Mouse (Mus musculus) MEL (cell line): ENCODE results near the gene Kcnn1. TPM values are rescaled to one million over a fixed set of nuclear protein-coding genes. Genes with fewer than 3 reads are reported as not detected.

ENCODE experiments used
- DNase-seq: peaks from one replicate; pipeline ENCODE4 v3.0.0; 2011; ENCODE audit warnings: low read depth, low spot score
- H3K27ac ChIP-seq: 2 replicates; pipeline ENCODE4 v1.5.1; 2012; ENCODE audit warnings: low read depth, mild to moderate bottlenecking, control low read depth, low read length, moderate library complexity; ENCODE audit not compliant: control insufficient read depth
- H3K27me3 ChIP-seq, 2 experiments: fragments of 150-350 bp in 1 of 2; sonication (generic) in 1 of 2; 2 replicates each; pipeline ENCODE4 v1.6.1; 2012; ENCODE audit warnings: low read length in 2 of 2, mild to moderate bottlenecking in 2 of 2, improper control_type of control experiment in 1 of 2, moderate library complexity in 1 of 2; ENCODE audit not compliant: insufficient read depth in 2 of 2, control insufficient read depth in 1 of 2
- H3K36me3 ChIP-seq, 2 experiments: 2 replicates each; pipeline ENCODE4 v1.6.1; 2012 to 2014; ENCODE audit warnings: low read length in 2 of 2, improper control_type of control experiment in 1 of 2, inconsistent platforms in 1 of 2, mild to moderate bottlenecking in 1 of 2; ENCODE audit not compliant: insufficient read depth in 2 of 2, control insufficient read depth in 1 of 2
- H3K4me1 ChIP-seq, 2 experiments: fragments of 150-350 bp in 1 of 2; sonication (generic) in 1 of 2; 2 replicates each; pipeline ENCODE4 v1.6.1; 2012; ENCODE audit warnings: low read length in 2 of 2, improper control_type of control experiment in 1 of 2, mild to moderate bottlenecking in 1 of 2; ENCODE audit not compliant: insufficient read depth in 2 of 2, control insufficient read depth in 1 of 2
- H3K4me3 ChIP-seq, 2 experiments: fragments of 150-350 bp in 1 of 2; sonication (generic) in 1 of 2; 2 replicates each; pipeline ENCODE4 v1.5.1; 2012; ENCODE audit warnings: low read depth in 2 of 2, low read length in 2 of 2, mild to moderate bottlenecking in 2 of 2, moderate library complexity in 2 of 2, control low read depth in 1 of 2, improper control_type of control experiment in 1 of 2; ENCODE audit not compliant: control insufficient read depth in 1 of 2, insufficient read depth in 1 of 2
- H3K79me2 ChIP-seq: 2 replicates; pipeline ENCODE4 v1.6.1; 2012; ENCODE audit warnings: mild to moderate bottlenecking, low read length, moderate library complexity; ENCODE audit not compliant: control insufficient read depth, poor library complexity, insufficient read depth
- H3K9ac ChIP-seq: 2 replicates; pipeline ENCODE4 v1.6.1; 2012; ENCODE audit warnings: low read depth, mild to moderate bottlenecking, control low read depth, low read length, moderate library complexity; ENCODE audit not compliant: control insufficient read depth, poor library complexity, severe bottlenecking
- H3K9me3 ChIP-seq: fragments of 150-350 bp; sonication (generic); replicated peaks from 2 replicates; pipeline ENCODE4 v1.6.1; 2012; ENCODE audit warnings: mild to moderate bottlenecking, low read length, improper control_type of control experiment, moderate library complexity; ENCODE audit not compliant: insufficient read depth
- BHLHE40 ChIP-seq: IDR thresholded peaks from 2 replicates; pipeline ENCODE4 v1.6.1; 2012; ENCODE audit warnings: low read depth, mild to moderate bottlenecking, inconsistent platforms, low read length, improper control_type of control experiment, borderline replicate concordance
- CHD1 ChIP-seq: IDR thresholded peaks from 2 replicates; pipeline ENCODE4 v1.6.1; 2012; ENCODE audit warnings: low read depth, mild to moderate bottlenecking, inconsistent platforms, low read length, improper control_type of control experiment
- CHD2 ChIP-seq: IDR thresholded peaks from 2 replicates; pipeline ENCODE4 v1.6.1; 2011; ENCODE audit warnings: low read length, improper control_type of control experiment
- E2F4 ChIP-seq: IDR thresholded peaks from 2 replicates; pipeline ENCODE4 v1.6.1; 2011; ENCODE audit warnings: low read depth, low read length, improper control_type of control experiment, borderline replicate concordance
- ELF1 ChIP-seq: IDR thresholded peaks from 2 replicates; pipeline ENCODE4 v1.6.1; 2014; ENCODE audit warnings: low read depth, mild to moderate bottlenecking, inconsistent platforms, low read length, improper control_type of control experiment, moderate library complexity
- EP300 ChIP-seq, 2 experiments: IDR thresholded peaks; 2 replicates each; pipeline ENCODE4 v1.6.1; 2011; ENCODE audit warnings: improper control_type of control experiment in 2 of 2, low read length in 2 of 2, low read depth in 1 of 2, mild to moderate bottlenecking in 1 of 2
- GATA1 ChIP-seq: IDR thresholded peaks from 2 replicates; pipeline ENCODE4 v1.6.1; 2011; ENCODE audit warnings: low read depth, low read length, improper control_type of control experiment
- HCFC1 ChIP-seq: IDR thresholded peaks from 2 replicates; pipeline ENCODE4 v1.6.1; 2012; ENCODE audit warnings: low read depth, mild to moderate bottlenecking, inconsistent platforms, low read length, improper control_type of control experiment, moderate library complexity
- MAFK ChIP-seq: IDR thresholded peaks from 2 replicates; pipeline ENCODE4 v1.6.1; 2011; ENCODE audit warnings: low read depth, mild to moderate bottlenecking, low read length, improper control_type of control experiment, borderline replicate concordance
- MAX ChIP-seq: IDR thresholded peaks from 2 replicates; pipeline ENCODE4 v1.6.1; 2011; ENCODE audit warnings: low read length, improper control_type of control experiment
- MAZ ChIP-seq: IDR thresholded peaks from 2 replicates; pipeline ENCODE4 v1.6.1; 2012; ENCODE audit warnings: low read depth, mild to moderate bottlenecking, inconsistent platforms, low read length, improper control_type of control experiment
- MEF2A ChIP-seq: IDR thresholded peaks from 2 replicates; pipeline ENCODE4 v1.6.1; 2014; ENCODE audit warnings: low read depth, mild to moderate bottlenecking, inconsistent platforms, low read length, improper control_type of control experiment; ENCODE audit not compliant: poor library complexity, insufficient replicate concordance, severe bottlenecking; ENCODE audit errors: extremely low read depth
- MXI1 ChIP-seq: IDR thresholded peaks from 2 replicates; pipeline ENCODE4 v1.6.1; 2011; ENCODE audit warnings: mild to moderate bottlenecking, low read depth, low read length, improper control_type of control experiment
- MYB ChIP-seq: IDR thresholded peaks from 2 replicates; pipeline ENCODE4 v1.6.1; 2011; ENCODE audit warnings: mild to moderate bottlenecking, low read depth, low read length, improper control_type of control experiment
- MYC ChIP-seq: IDR thresholded peaks from 2 replicates; pipeline ENCODE4 v1.6.1; 2011; ENCODE audit warnings: low read depth, mild to moderate bottlenecking, low read length, improper control_type of control experiment, moderate library complexity
- NRF1 ChIP-seq: IDR thresholded peaks from 2 replicates; pipeline ENCODE4 v1.6.1; 2014; ENCODE audit warnings: low read depth, mild to moderate bottlenecking, inconsistent platforms, low read length, improper control_type of control experiment, moderate library complexity; ENCODE audit not compliant: poor library complexity, insufficient read depth, severe bottlenecking
- POLR2A ChIP-seq, 2 experiments: IDR thresholded peaks; 2 replicates each; pipeline ENCODE4 v1.6.1; 2011 to 2012; ENCODE audit warnings: low read length in 2 of 2, mild to moderate bottlenecking in 2 of 2, control low read depth in 1 of 2, improper control_type of control experiment in 1 of 2, low read depth in 1 of 2, moderate library complexity in 1 of 2; ENCODE audit not compliant: control insufficient read depth in 1 of 2, insufficient read depth in 1 of 2, poor library complexity in 1 of 2
- POLR2AphosphoS5 ChIP-seq: IDR thresholded peaks from 2 replicates; pipeline ENCODE4 v1.6.1; 2012; ENCODE audit warnings: low read depth, borderline replicate concordance, mild to moderate bottlenecking, inconsistent platforms, low read length, moderate library complexity, mixed read lengths
- RCOR1 ChIP-seq: IDR thresholded peaks from 2 replicates; pipeline ENCODE4 v1.6.1; 2012; ENCODE audit warnings: low read depth, mild to moderate bottlenecking, inconsistent platforms, low read length, improper control_type of control experiment
- SMC3 ChIP-seq: IDR thresholded peaks from 2 replicates; pipeline ENCODE4 v1.6.1; 2011; ENCODE audit warnings: low read depth, low read length, improper control_type of control experiment
- TAL1 ChIP-seq: IDR thresholded peaks from 2 replicates; pipeline ENCODE4 v1.6.1; 2012; ENCODE audit warnings: mild to moderate bottlenecking, inconsistent platforms, low read length, moderate library complexity, mixed read lengths
- TCF12 ChIP-seq: IDR thresholded peaks from 2 replicates; pipeline ENCODE4 v1.6.1; 2014; ENCODE audit warnings: low read depth, mild to moderate bottlenecking, inconsistent platforms, low read length, improper control_type of control experiment, moderate library complexity
- UBTF ChIP-seq: IDR thresholded peaks from 2 replicates; pipeline ENCODE4 v1.6.1; 2012; ENCODE audit warnings: low read depth, mild to moderate bottlenecking, inconsistent platforms, low read length, improper control_type of control experiment, moderate library complexity, borderline replicate concordance; ENCODE audit not compliant: insufficient read depth
- USF1 ChIP-seq: IDR thresholded peaks from 2 replicates; pipeline ENCODE4 v1.6.1; 2014; ENCODE audit warnings: low read depth, mild to moderate bottlenecking, inconsistent platforms, low read length, improper control_type of control experiment, moderate library complexity
- ZKSCAN1 ChIP-seq: IDR thresholded peaks from 2 replicates; pipeline ENCODE4 v1.6.1; 2012; ENCODE audit warnings: low read depth, mild to moderate bottlenecking, inconsistent platforms, low read length, improper control_type of control experiment, moderate library complexity
- ZNF384 ChIP-seq: IDR thresholded peaks from 2 replicates; pipeline ENCODE4 v1.6.1; 2012; ENCODE audit warnings: low read depth, mild to moderate bottlenecking, inconsistent platforms, low read length, improper control_type of control experiment
- polyA plus RNA-seq, 2 experiments: library from polyadenylated mRNA; stranded (reverse) in 1 of 2; unstranded in 1 of 2; fragments of >175 nt in 1 of 2; fragments of >200 nt in 1 of 2; gene quantifications; 2 replicates each; pipeline versions ENCODE4 v1.2.1 to v1.2.4; 2012; ENCODE audit warnings: low replicate concordance in 2 of 2, low read depth in 1 of 2; ENCODE audit not compliant: insufficient read length in 2 of 2, insufficient read depth in 1 of 2, missing spikeins in 1 of 2
- total RNA-seq: library from RNA; depleted of rRNA; stranded (reverse); fragments of 300-350 nt; gene quantifications from 2 replicates; pipeline ENCODE4 v1.2.3, GENCODE M21; 2012

Gene Kcnn1
- total and polyA plus RNA-seq, 3 experiments: 8.9 to 10.7 TPM; not detected in 1

GRCm38 (mm10) chr8:70907518-70907917 lies 44.5 kb upstream of the Kcnn1 start:
- H3K4me3 ChIP-seq: no peak overlapping the region
- H3K9me3 ChIP-seq: no peaks in the 10 kb centered on the region
- H3K79me2 ChIP-seq: peaks cover 29% of the 10 kb centered on the region
- no peaks in the 10 kb centered on the region for H3K27me3 ChIP-seq
- peaks cover 0 to 32% of the 10 kb centered on the region in 2 experiments; a peak in 3 of 4 replicates for H3K4me1 ChIP-seq
- no peak overlapping the region for H3K27ac ChIP-seq
- no peak overlapping the region; the same call in 1 of the 2 replicates for H3K9ac ChIP-seq
- TF ChIP-seq MXI1: no peak
- TF ChIP-seq GATA1: peak; percentile 45; the same call in 1 of the 2 replicates
- peak; percentile 30; the same call in 1 of the 2 replicates for TF ChIP-seq TAL1
- TF ChIP-seq ELF1: no peak
- no peak for TF ChIP-seq UBTF
- peak; percentile 70; the same call in 1 of the 2 replicates for TF ChIP-seq MEF2A
- TF ChIP-seq NRF1: no peak
- TF ChIP-seq MYC: peak; percentile 53; the same call in 1 of the 2 replicates
- peak; percentile 40; the same call in 1 of the 2 replicates for TF ChIP-seq TCF12
- TF ChIP-seq BHLHE40: peak; percentile 25; the same call in 1 of the 2 replicates
- TF ChIP-seq EP300 (IDR thresholded peaks at IDR 0.05; ENCODE audit: low read depth in 1 of 2, low read length in 2 of 2): peak in 1 of 2 experiments; percentile 30; a peak in 1 of 4 replicates
- H3K36me3 ChIP-seq: peaks cover 0 to 16% of the 10 kb centered on the region in 2 experiments; a peak in 3 of 4 replicates
- DNase-seq: peak; percentile 30

GRCm38 (mm10) chr8:70905831-70906736 lies 43.0 kb upstream of the Kcnn1 start, which contains the start of gene Map1s:
TSS of gene Map1s (plus strand) at chr8:70905932.
- H3K4me1 ChIP-seq: peaks cover 0 to 32% of the 10 kb centered on the region in 2 experiments; a peak in 3 of 4 replicates
- H3K27ac ChIP-seq: peak within 1 kb of the TSS; percentile 88
- peaks cover 0 to 16% of the 10 kb centered on the region in 2 experiments; a peak in 2 of 4 replicates for H3K36me3 ChIP-seq
- H3K9ac ChIP-seq: peak within 1 kb of the TSS; percentile 92
- no peaks in the 10 kb centered on the region for H3K9me3 ChIP-seq
- H3K4me3 ChIP-seq: peak within 1 kb of the TSS; percentile 78 to 80
- DNase-seq: peak; percentile 90
- H3K27me3 ChIP-seq: no peaks in the 10 kb centered on the region
- peaks cover 29% of the 10 kb centered on the region for H3K79me2 ChIP-seq
- TF ChIP-seq USF1: peak; percentile 63
- TF ChIP-seq MYB: no peak
- TF ChIP-seq SMC3: no peak
- peak; percentile 76 for TF ChIP-seq MAX
- TF ChIP-seq ELF1: peak; percentile 46; the same call in 1 of the 2 replicates
- TF ChIP-seq UBTF: no peak
- TF ChIP-seq CHD1: no peak
- TF ChIP-seq MXI1: peak; percentile 89
- TF ChIP-seq RCOR1: no peak
- TF ChIP-seq ZKSCAN1: no peak
- TF ChIP-seq MYC: peak; percentile 76
- no peak for TF ChIP-seq CHD2
- peak; percentile 78 to 81 for TF ChIP-seq POLR2A (IDR thresholded peaks at IDR 0.05; ENCODE audit: control insufficient read depth in 1 of 2, insufficient read depth in 1 of 2, low read depth in 1 of 2, low read length in 2 of 2, poor library complexity in 1 of 2)
- TF ChIP-seq ZNF384: no peak
- peak; percentile 92 for TF ChIP-seq BHLHE40
- 0 out of 2 replicates have a peak, but pooled peaks have one; percentile 6 for TF ChIP-seq NRF1
- no peak for TF ChIP-seq POLR2AphosphoS5
- peak; percentile 75 for TF ChIP-seq HCFC1
- no peak for TF ChIP-seq MAFK
- peak; percentile 81; the same call in 1 of the 2 replicates for TF ChIP-seq MAZ
- no peak for TF ChIP-seq E2F4
- no peak for TF ChIP-seq EP300 (IDR thresholded peaks at IDR 0.05; ENCODE audit: low read depth in 1 of 2, low read length in 2 of 2)
